Mouse (Mus musculus) forebrain, embryonic 16.5 days (tissue): Measurements from ENCODE around the gene Tubgcp3. TPM values are rescaled to one million over a fixed set of nuclear protein-coding genes. Genes with fewer than 3 reads are reported as not detected.
"Not testable (repeated sequence)": the region's sequence is repeated elsewhere in the genome, so short reads cannot be mapped to it uniquely, and the experiment has no call there.

ENCODE experiments used
- ATAC-seq: fragments of 200-750 bp; cut with Nextera tagmentation; 2 replicates; pipeline ENCODE4 v1.8.0; 2017; ENCODE audit warnings: mild to moderate bottlenecking, moderate library complexity
- H3K27ac ChIP-seq: fragments of 300-500 bp; sonication (generic); 2 replicates; pipeline ENCODE4 v1.5.1; 2014; ENCODE audit warnings: low read length, control low read depth
- H3K27me3 ChIP-seq: fragments of 300-500 bp; sonication (generic); replicated peaks from 2 replicates; pipeline ENCODE4 v1.6.1; 2014; ENCODE audit warnings: low read length; ENCODE audit not compliant: control insufficient read depth, insufficient read depth
- H3K36me3 ChIP-seq: fragments of 300-500 bp; sonication (generic); 2 replicates; pipeline ENCODE4 v1.6.1; 2014; ENCODE audit not compliant: control insufficient read depth, insufficient read depth
- H3K4me1 ChIP-seq: fragments of 300-500 bp; sonication (generic); replicated peaks from 2 replicates; pipeline ENCODE4 v1.6.1; 2014; ENCODE audit warnings: low read length; ENCODE audit not compliant: control insufficient read depth, insufficient read depth
- H3K4me2 ChIP-seq: fragments of 300-500 bp; sonication (generic); 2 replicates; pipeline ENCODE4 v1.6.1; 2014; ENCODE audit warnings: mild to moderate bottlenecking, low read length, control low read depth
- H3K4me3 ChIP-seq: fragments of 300-500 bp; sonication (generic); replicated peaks from 2 replicates; pipeline ENCODE4 v1.5.1; 2014; ENCODE audit warnings: mild to moderate bottlenecking, low read length, control low read depth
- H3K9ac ChIP-seq: fragments of 300-500 bp; sonication (generic); replicated peaks from 2 replicates; pipeline ENCODE4 v1.6.1; 2014; ENCODE audit warnings: low read depth, low read length, control low read depth
- H3K9me3 ChIP-seq: fragments of 300-500 bp; sonication (generic); 2 replicates; pipeline ENCODE4 v1.6.1; 2016; ENCODE audit warnings: low read length; ENCODE audit not compliant: control insufficient read depth
- WGBS: fragments of 180-500 bp; shearing (Covaris S2); extraction: QIAGEN DNeasy Blood & Tissue Kit; methylation state at CpG from one replicate; pipeline ENCODE4 v1.1.7; 2014; 5-methylcytosine and 5-hydroxymethylcytosine counted together
- polyA plus RNA-seq: library from polyadenylated mRNA; unstranded; fragments of >200 nt; fragmentation: Nextera tagmentation; extraction: Ambion mirVana; gene quantifications from 2 replicates; pipeline ENCODE4 v1.2.1, GENCODE M21; 2015

Gene Tubgcp3
- polyA plus RNA-seq, 1 experiment from 2014 or later = 43.9 TPM

GRCm38 (mm10) chr8:12671473-12672055 is 484 bp downstream of the Tubgcp3 start:
- Histone ChIP-seq H3K27ac (peak overlapping the region; percentile 68; the same call in 1 of the 2 replicates), H3K4me1 (peaks cover 16% of the 10 kb centered on the region), H3K4me2 (peak overlapping the region; percentile 81), H3K4me3 (peak overlapping the region; percentile 89), H3K36me3 (no peaks in the 10 kb centered on the region), H3K9me3 (no peaks in the 10 kb centered on the region), H3K9ac (peak overlapping the region; percentile 91), H3K27me3 (no peaks in the 10 kb centered on the region; the same call in 1 of the 2 replicates)
- WGBS = under 1% methylated on average over 38 of the region's 38 CpGs
- ATAC-seq = no peak; the same call in 1 of the 2 replicates

- Histone ChIP-seq H3K4me1 (peaks cover 16% of the 10 kb centered on the region), H3K36me3 (no peaks in the 10 kb centered on the region), H3K9ac (peak overlapping the region; percentile 91; the same call in 1 of the 2 replicates), H3K4me3 (peak overlapping the region; percentile 89), H3K9me3 (no peaks in the 10 kb centered on the region), H3K27me3 (no peaks in the 10 kb centered on the region; the same call in 1 of the 2 replicates), H3K27ac (no peak overlapping the region), H3K4me2 (peak overlapping the region; percentile 81)
- ATAC-seq = no peak
- WGBS = 33% methylated on average over 6 of the region's 6 CpGs
These were observed 1.1 kb downstream of the Tubgcp3 start for GRCm38 (mm10) chr8:12670965-12671364.

GRCm38 (mm10) chr8:12668832-12669231 is 3.2 kb downstream of the Tubgcp3 start:
- Histone ChIP-seq H3K4me3 (no peak overlapping the region), H3K27me3 (no peaks in the 10 kb centered on the region), H3K36me3 (no peaks in the 10 kb centered on the region), H3K4me2 (no peak overlapping the region), H3K9ac (no peak overlapping the region), H3K27ac (no peak overlapping the region), H3K4me1 (peaks cover 16% of the 10 kb centered on the region), H3K9me3 (no peaks in the 10 kb centered on the region)
- no peak for ATAC-seq
- 84% methylated on average over 6 of the region's 6 CpGs for WGBS

- H3K27me3 ChIP-seq, H3K4me2 ChIP-seq, H3K4me1 ChIP-seq, H3K9ac ChIP-seq, H3K9me3 ChIP-seq, H3K27ac ChIP-seq, H3K36me3 ChIP-seq, ATAC-seq, H3K4me3 ChIP-seq: not testable (repeated sequence)
- 69% methylated on average over 3 of the region's 3 CpGs for WGBS
These were observed 5.5 kb downstream of the Tubgcp3 start for GRCm38 (mm10) chr8:12666530-12666929.

GRCm38 (mm10) chr8:12663105-12663456 is 9.0 kb downstream of the Tubgcp3 start:
- Histone ChIP-seq H3K36me3 (no peaks in the 10 kb centered on the region; the same call in 1 of the 2 replicates), H3K27me3 (no peaks in the 10 kb centered on the region), H3K4me3 (no peak overlapping the region), H3K9ac (no peak overlapping the region), H3K4me1 (no peaks in the 10 kb centered on the region), H3K27ac (no peak overlapping the region), H3K9me3 (no peaks in the 10 kb centered on the region), H3K4me2 (no peak overlapping the region)
- WGBS = 73% methylated on average over 5 of the region's 5 CpGs
- no peak for ATAC-seq

GRCm38 (mm10) chr8:12662375-12663104 is 9.5 kb downstream of the Tubgcp3 start:
- peaks cover 4% of the 10 kb centered on the region for H3K36me3 ChIP-seq
- H3K4me2 ChIP-seq = no peak overlapping the region
- H3K27ac ChIP-seq = no peak overlapping the region
- no peaks in the 10 kb centered on the region for H3K4me1 ChIP-seq
- no peak for ATAC-seq
- H3K27me3 ChIP-seq = no peaks in the 10 kb centered on the region
- H3K9ac ChIP-seq = no peak overlapping the region
- no peak overlapping the region for H3K4me3 ChIP-seq
- H3K9me3 ChIP-seq = no peaks in the 10 kb centered on the region
- WGBS = 93% methylated on average over 4 of the region's 4 CpGs

GRCm38 (mm10) chr8:12657411-12657810 is 14.6 kb downstream of the Tubgcp3 start:
- H3K9ac ChIP-seq = no peak overlapping the region
- WGBS = 96% methylated on average over 16 of the region's 16 CpGs

GRCm38 (mm10) chr8:12651246-12651645 is 20.8 kb downstream of the Tubgcp3 start:
- ATAC-seq = no peak
- H3K27ac ChIP-seq = no peak overlapping the region
- 90% methylated on average over 4 of the region's 4 CpGs for WGBS
- H3K9ac ChIP-seq = no peak overlapping the region
- H3K4me2 ChIP-seq = no peak overlapping the region
- H3K27me3 ChIP-seq = no peaks in the 10 kb centered on the region
- H3K4me1 ChIP-seq = no peaks in the 10 kb centered on the region
- no peaks in the 10 kb centered on the region for H3K9me3 ChIP-seq
- H3K36me3 ChIP-seq = peaks cover 20% of the 10 kb centered on the region
- H3K4me3 ChIP-seq = no peak overlapping the region

More at GRCm38 (mm10) chr8:12657411-12657810, 14.6 kb downstream of the Tubgcp3 start:
- Histone ChIP-seq H3K9me3 (no peaks in the 10 kb centered on the region), H3K27me3 (no peaks in the 10 kb centered on the region), H3K36me3 (peaks cover 16% of the 10 kb centered on the region), H3K4me3 (no peak overlapping the region), H3K4me2 (no peak overlapping the region), H3K27ac (no peak overlapping the region), H3K4me1 (no peaks in the 10 kb centered on the region)
- ATAC-seq = no peak

GRCm38 (mm10) chr8:12650495-12650894 is 21.6 kb downstream of the Tubgcp3 start:
- Histone ChIP-seq H3K4me3 (no peak overlapping the region), H3K4me1 (no peaks in the 10 kb centered on the region), H3K9me3 (no peaks in the 10 kb centered on the region), H3K27me3 (no peaks in the 10 kb centered on the region), H3K9ac (no peak overlapping the region), H3K4me2 (no peak overlapping the region), H3K27ac (no peak overlapping the region), H3K36me3 (peaks cover 18% of the 10 kb centered on the region)
- WGBS = 88% methylated on average over 4 of the region's 4 CpGs
- no peak for ATAC-seq
